Mouse (Mus musculus) heart, embryonic 13.5 days (tissue): Measurements from ENCODE around the gene Ubtf. TPM values are rescaled to one million over a fixed set of nuclear protein-coding genes. Genes with fewer than 3 reads are reported as not detected.

Experiments
- ATAC-seq: fragments of 200-750 bp; cut with Nextera tagmentation; 2 replicates; pipeline ENCODE4 v1.8.0; 2017; ENCODE audit warnings: moderate TSS enrichment; ENCODE audit not compliant: insufficient number of reproducible peaks, low FRiP score, low TSS enrichment; ENCODE audit errors: extremely low read depth
- H3K27ac ChIP-seq: fragments of 300-500 bp; sonication (generic); replicated peaks from 2 replicates; pipeline ENCODE4 v1.5.1; 2015; ENCODE audit warnings: moderate library complexity, mild to moderate bottlenecking, inconsistent platforms
- H3K27me3 ChIP-seq: fragments of 300-500 bp; sonication (generic); replicated peaks from 2 replicates; pipeline ENCODE4 v1.6.1; 2015; ENCODE audit warnings: mild to moderate bottlenecking, inconsistent platforms
- H3K36me3 ChIP-seq: fragments of 300-500 bp; sonication (generic); 2 replicates; pipeline ENCODE4 v1.6.1; 2015; ENCODE audit warnings: mild to moderate bottlenecking, inconsistent platforms
- H3K4me1 ChIP-seq: fragments of 300-500 bp; sonication (generic); 2 replicates; pipeline ENCODE4 v1.6.1; 2015; ENCODE audit warnings: inconsistent platforms
- H3K4me2 ChIP-seq: fragments of 300-500 bp; sonication (generic); 2 replicates; pipeline ENCODE4 v1.6.1; 2015; ENCODE audit warnings: inconsistent platforms, mild to moderate bottlenecking, moderate library complexity
- H3K4me3 ChIP-seq: fragments of 300-500 bp; sonication (generic); 2 replicates; pipeline ENCODE4 v1.5.1; 2015; ENCODE audit warnings: moderate library complexity, mild to moderate bottlenecking, inconsistent platforms
- H3K9ac ChIP-seq: fragments of 300-500 bp; sonication (generic); 2 replicates; pipeline ENCODE4 v1.6.1; 2015; ENCODE audit warnings: inconsistent platforms, mild to moderate bottlenecking, moderate library complexity
- H3K9me3 ChIP-seq: fragments of 300-500 bp; sonication (generic); 2 replicates; pipeline ENCODE4 v1.6.1; 2016; ENCODE audit warnings: inconsistent platforms
- WGBS: fragments of 180-500 bp; shearing (Covaris S2); methylation state at CpG from one replicate; pipeline ENCODE4 v1.1.7; 2015; ENCODE audit warnings: mixed read lengths; 5-methylcytosine and 5-hydroxymethylcytosine counted together
- polyA plus RNA-seq: library from polyadenylated mRNA; unstranded; fragments of >200 nt; fragmentation: Nextera tagmentation; extraction: Ambion mirVana; gene quantifications from 2 replicates; pipeline ENCODE4 v1.2.1, GENCODE M21; 2015

Ubtf gene
- polyA plus RNA-seq, 1 experiment from 2014 or later, result 51.1 TPM

GRCm38 (mm10) chr11:102305359-102305758 is 14.2 kb downstream of the Ubtf start:
- no peak overlapping the region for H3K9ac ChIP-seq
- no peak overlapping the region for H3K4me3 ChIP-seq
- peaks cover 17% of the 10 kb centered on the region for H3K4me1 ChIP-seq
- H3K4me2 ChIP-seq, result no peak overlapping the region
- ATAC-seq, result no peak
- peaks cover 3% of the 10 kb centered on the region; the same call in 1 of the 2 replicates for H3K9me3 ChIP-seq
- no peak overlapping the region for H3K27ac ChIP-seq
- no peaks in the 10 kb centered on the region for H3K27me3 ChIP-seq
- 57% methylated on average over 2 of the region's 3 CpGs for WGBS
- H3K36me3 ChIP-seq, result peaks cover 40% of the 10 kb centered on the region

GRCm38 (mm10) chr11:102304141-102304540 is 15.4 kb downstream of the Ubtf start:
- WGBS, result 49% methylated on average over 2 of the region's 2 CpGs

GRCm38 (mm10) chr11:102299839-102300238 is 19.7 kb downstream of the Ubtf start:
- no peak overlapping the region for H3K4me3 ChIP-seq
- H3K9ac ChIP-seq, result no peak overlapping the region
- ATAC-seq, result no peak
- WGBS, result 26% methylated on average over 1 of the region's 1 CpGs
- H3K36me3 ChIP-seq, result no peaks in the 10 kb centered on the region; the same call in 1 of the 2 replicates
- H3K4me2 ChIP-seq, result no peak overlapping the region
- peaks cover 17% of the 10 kb centered on the region for H3K4me1 ChIP-seq
- peaks cover 3% of the 10 kb centered on the region; the same call in 1 of the 2 replicates for H3K9me3 ChIP-seq
- H3K27me3 ChIP-seq, result no peaks in the 10 kb centered on the region
- no peak overlapping the region for H3K27ac ChIP-seq

More at GRCm38 (mm10) chr11:102304141-102304540, 15.4 kb downstream of the Ubtf start:
- H3K4me3 ChIP-seq, result no peak overlapping the region
- H3K9ac ChIP-seq, result no peak overlapping the region
- H3K27me3 ChIP-seq, result no peaks in the 10 kb centered on the region
- no peak overlapping the region for H3K27ac ChIP-seq
- no peak for ATAC-seq
- H3K4me2 ChIP-seq, result no peak overlapping the region
- H3K9me3 ChIP-seq, result peaks cover 3% of the 10 kb centered on the region; the same call in 1 of the 2 replicates
- H3K4me1 ChIP-seq, result peaks cover 5% of the 10 kb centered on the region
- peaks cover 28% of the 10 kb centered on the region for H3K36me3 ChIP-seq

GRCm38 (mm10) chr11:102297577-102298556 is 21.7 kb downstream of the Ubtf start:
- no peak for ATAC-seq

GRCm38 (mm10) chr11:102296491-102297472 is 22.8 kb downstream of the Ubtf start, which contains the start of gene Atxn7l3:
Atxn7l3 (minus strand) TSS chr11:102296631.
- Histone ChIP-seq H3K4me1 (peaks cover 28% of the 10 kb centered on the region), H3K9me3 (peaks cover 3% of the 10 kb centered on the region; the same call in 1 of the 2 replicates), H3K4me3 (peak within 1 kb of the TSS; percentile 91), H3K27ac (peak within 1 kb of the TSS; percentile 99), H3K27me3 (no peaks in the 10 kb centered on the region), H3K4me2 (peak within 1 kb of the TSS; percentile 96), H3K9ac (peak within 1 kb of the TSS; percentile 98), H3K36me3 (peaks cover 30% of the 10 kb centered on the region)
- WGBS, result under 1% methylated on average over 83 of the region's 125 CpGs
- peak; percentile 92 for ATAC-seq

More at GRCm38 (mm10) chr11:102297577-102298556, 21.7 kb downstream of the Ubtf start:
- Histone ChIP-seq H3K27me3 (no peaks in the 10 kb centered on the region), H3K4me2 (peak overlapping the region; percentile 91), H3K9ac (peak overlapping the region; percentile 87), H3K4me3 (peak overlapping the region; percentile 91), H3K27ac (peak overlapping the region; percentile 99), H3K9me3 (peaks cover 3% of the 10 kb centered on the region; the same call in 1 of the 2 replicates), H3K4me1 (peaks cover 28% of the 10 kb centered on the region), H3K36me3 (peaks cover 20% of the 10 kb centered on the region)
- WGBS, result 22% methylated on average over 27 of the region's 27 CpGs

GRCm38 (mm10) chr11:102295598-102296471 is 23.7 kb downstream of the Ubtf start:
- WGBS, result under 1% methylated on average over 41 of the region's 73 CpGs
- Histone ChIP-seq H3K4me1 (peaks cover 28% of the 10 kb centered on the region), H3K4me2 (peak overlapping the region; percentile 96), H3K9me3 (peaks cover 3% of the 10 kb centered on the region; the same call in 1 of the 2 replicates), H3K27me3 (no peaks in the 10 kb centered on the region), H3K9ac (peak overlapping the region; percentile 98), H3K36me3 (peaks cover 40% of the 10 kb centered on the region), H3K4me3 (peak overlapping the region; percentile 91), H3K27ac (peak overlapping the region; percentile 99)
- ATAC-seq, result peak; percentile 40

- WGBS, result 67% methylated on average over 12 of the region's 12 CpGs
- ATAC-seq, result no peak
These were observed 24.5 kb downstream of the Ubtf start for GRCm38 (mm10) chr11:102294887-102295597.

GRCm38 (mm10) chr11:102294416-102294815 is 25.1 kb downstream of the Ubtf start:
- Histone ChIP-seq H3K27ac (peak overlapping the region; percentile 99), H3K4me2 (peak overlapping the region; percentile 96), H3K9ac (peak overlapping the region; percentile 98), H3K9me3 (no peaks in the 10 kb centered on the region), H3K27me3 (no peaks in the 10 kb centered on the region), H3K4me1 (peaks cover 28% of the 10 kb centered on the region), H3K4me3 (peak overlapping the region; percentile 91), H3K36me3 (peaks cover 53% of the 10 kb centered on the region)
- WGBS, result 75% methylated on average over 5 of the region's 5 CpGs
- ATAC-seq, result no peak

More at GRCm38 (mm10) chr11:102294887-102295597, 24.5 kb downstream of the Ubtf start:
- Histone ChIP-seq H3K4me3 (peak overlapping the region; percentile 91), H3K27ac (peak overlapping the region; percentile 99), H3K9me3 (no peaks in the 10 kb centered on the region), H3K4me1 (peaks cover 28% of the 10 kb centered on the region), H3K36me3 (peaks cover 48% of the 10 kb centered on the region), H3K27me3 (no peaks in the 10 kb centered on the region), H3K4me2 (peak overlapping the region; percentile 96), H3K9ac (peak overlapping the region; percentile 98)

- ATAC-seq, result no peak
These were observed 25.6 kb downstream of the Ubtf start for GRCm38 (mm10) chr11:102293971-102294370.

More at GRCm38 (mm10) chr11:102293971-102294370, 25.6 kb downstream of the Ubtf start:
- WGBS, result 95% methylated on average over 13 of the region's 13 CpGs
- no peaks in the 10 kb centered on the region for H3K27me3 ChIP-seq
- H3K4me3 ChIP-seq, result no peak overlapping the region
- H3K4me1 ChIP-seq, result peaks cover 28% of the 10 kb centered on the region
- H3K36me3 ChIP-seq, result peaks cover 57% of the 10 kb centered on the region
- no peaks in the 10 kb centered on the region for H3K9me3 ChIP-seq
- no peak overlapping the region for H3K27ac ChIP-seq
- peak overlapping the region; percentile 98 for H3K9ac ChIP-seq
- H3K4me2 ChIP-seq, result no peak overlapping the region; the same call in 1 of the 2 replicates
